Mouse (Mus musculus): ENCODE measurements around the gene Odaph.

The Odaph gene

DNA sequence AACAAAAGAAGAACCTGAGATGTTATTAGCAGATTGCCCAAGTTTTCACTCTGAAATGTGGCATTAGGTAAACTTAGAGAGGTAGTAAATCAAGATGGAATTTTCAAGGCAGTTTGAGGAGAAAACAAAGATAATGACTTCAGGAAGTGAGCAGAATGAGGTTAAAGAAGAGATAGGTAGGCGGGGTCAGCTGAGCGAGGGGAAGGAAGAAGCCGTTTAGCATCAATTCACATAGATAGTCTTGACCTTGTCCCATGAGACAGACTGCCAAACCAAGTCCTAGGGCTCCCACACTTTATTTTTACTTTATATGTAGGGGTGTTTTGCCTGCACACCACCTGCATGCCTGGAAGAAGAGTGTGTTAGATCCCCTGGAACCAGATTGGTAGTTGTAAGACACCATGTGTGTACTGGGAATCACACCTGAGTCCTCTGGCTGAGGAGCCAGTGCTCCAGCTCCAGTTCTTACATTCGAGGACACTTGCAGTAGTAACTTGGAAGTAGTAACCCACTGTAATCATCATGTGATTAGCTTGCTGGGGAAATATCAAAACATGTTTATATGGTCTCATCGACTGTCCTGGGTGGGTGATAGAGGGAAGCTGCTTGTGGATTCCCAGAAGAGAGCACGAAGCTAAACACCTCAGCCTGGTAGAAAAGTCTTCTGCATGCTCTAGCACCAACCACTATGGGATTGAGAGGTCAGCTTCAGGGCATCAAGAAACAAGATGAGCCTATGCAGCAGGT is 4.1 kb downstream of the Odaph start:
- peak in 1 of 2 experiments; percentile 45 for DNase-seq

DNA sequence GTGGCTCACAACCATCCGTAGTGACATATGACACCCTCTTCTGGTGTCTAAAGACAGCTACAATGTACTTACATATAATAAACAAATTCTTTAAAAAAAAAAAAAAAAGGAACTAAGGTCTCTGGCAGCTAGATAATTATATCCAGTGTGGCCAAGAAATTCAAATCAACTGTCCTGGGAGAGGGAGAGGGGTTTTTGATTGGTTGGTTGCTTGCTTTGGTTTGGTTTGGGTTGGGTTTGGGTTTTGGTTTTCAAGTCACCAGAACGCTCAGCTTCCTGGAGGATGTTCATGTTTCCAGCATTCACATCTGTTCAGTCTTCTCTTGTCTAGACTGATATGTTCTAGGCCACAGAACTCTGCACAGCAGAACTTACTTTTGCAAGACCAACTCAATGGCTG is 5.8 kb downstream of the Odaph start:
- no peak for DNase-seq

- DNase-seq, result no peak
Measured at GRCm38 (mm10) chr5:91994546-91994945, 7.3 kb downstream of the Odaph start.

DNA sequence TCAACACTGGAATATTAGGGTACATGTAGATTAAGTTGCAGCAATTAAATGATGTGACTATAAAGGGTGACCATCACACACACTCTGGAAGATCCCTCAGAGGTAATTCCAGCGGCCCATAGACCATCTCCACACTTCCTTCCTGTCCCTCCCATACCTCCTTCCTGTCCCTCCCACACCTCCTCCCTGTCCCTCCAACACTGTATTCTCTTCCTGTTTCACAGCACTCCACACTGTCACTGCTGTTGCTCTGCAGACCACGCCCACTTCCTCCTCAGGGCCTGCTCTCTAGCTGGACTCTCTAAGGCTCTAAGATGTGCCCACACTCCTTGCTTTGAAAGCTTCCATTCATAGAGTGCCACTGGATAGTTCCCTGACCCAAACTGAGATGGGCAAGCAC is 13.5 kb downstream of the Odaph start:
- DNase-seq, result peak; percentile 53 to 54

DNA sequence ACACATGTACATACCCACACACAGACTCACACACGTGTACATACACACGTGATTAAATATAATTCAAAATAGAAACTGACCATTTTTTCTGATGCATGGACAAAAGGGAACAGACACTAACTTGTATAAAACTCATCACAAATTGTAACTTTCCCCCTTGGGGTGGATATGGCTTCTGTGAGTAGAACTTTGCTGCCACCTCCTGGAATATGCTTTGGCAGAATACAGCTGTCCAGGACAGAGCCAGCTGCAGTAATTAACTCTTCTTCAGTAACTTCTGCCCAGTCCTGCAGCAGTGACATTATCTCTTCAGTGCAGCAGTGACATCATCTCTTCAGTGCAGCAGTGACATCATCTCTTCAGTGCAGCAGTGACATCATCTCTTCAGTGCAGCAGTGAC is 15.7 kb downstream of the Odaph start:
- DNase-seq, result peak in 1 of 2 experiments; percentile 39

DNA sequence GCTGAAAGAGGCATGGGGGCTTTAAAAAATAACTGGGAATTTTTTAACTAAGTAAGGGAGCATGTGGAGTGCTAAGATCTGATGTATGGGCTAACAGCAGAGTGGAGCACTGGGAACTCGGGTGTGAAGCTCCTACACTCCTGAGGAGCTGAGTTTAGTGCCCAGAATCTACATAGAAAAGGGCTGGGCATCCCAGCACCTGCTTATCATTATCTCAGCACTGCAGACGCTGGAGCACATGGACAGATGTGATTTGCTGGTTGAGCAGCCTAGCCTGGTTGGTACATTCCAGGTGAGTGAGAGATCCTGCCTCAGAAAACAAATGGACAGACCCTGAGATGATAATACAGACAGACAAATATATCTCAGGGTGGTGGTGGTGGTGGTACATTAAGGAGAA is 22.6 kb downstream of the Odaph start:
- no peak for DNase-seq

DNA sequence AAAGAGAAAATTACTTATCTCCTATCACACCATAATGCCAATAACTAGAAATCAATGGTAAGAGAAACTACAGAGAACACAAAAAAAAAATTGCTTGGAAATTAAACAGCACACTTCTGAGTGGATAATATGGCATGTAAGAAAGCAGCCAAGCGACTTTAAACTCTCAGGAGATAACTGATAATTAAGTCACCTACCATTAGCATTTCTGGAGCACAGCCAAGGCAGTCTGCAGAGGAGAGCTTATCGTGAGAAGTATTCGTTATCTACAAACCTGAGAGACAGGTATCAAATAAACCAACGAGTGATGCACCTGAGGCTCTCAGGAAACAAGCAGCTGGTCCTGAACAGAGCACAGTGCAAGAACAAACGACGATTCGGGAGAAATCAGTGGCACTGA is 24.5 kb downstream of the Odaph start:
- no peak for DNase-seq

DNA sequence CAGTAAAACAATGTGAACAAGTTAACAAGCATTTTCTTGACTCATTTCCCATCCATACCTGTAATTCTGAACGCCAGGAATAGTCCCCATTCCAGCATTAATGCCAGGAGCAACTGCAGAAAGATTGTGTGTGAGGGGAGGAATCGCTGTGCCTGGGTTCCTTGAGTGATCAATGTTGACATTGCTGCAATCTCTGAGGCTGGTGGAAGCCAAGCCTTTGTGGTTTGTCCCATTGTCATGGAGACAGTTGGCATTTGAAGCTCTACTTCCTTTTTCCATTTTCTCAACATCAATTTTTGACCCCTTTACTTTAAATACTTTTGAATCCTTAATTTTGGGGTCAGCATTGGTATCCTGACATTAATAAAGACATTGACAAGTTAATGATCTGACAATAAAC is 32.7 kb downstream of the Odaph start:
- DNase-seq, result no peak

DNA sequence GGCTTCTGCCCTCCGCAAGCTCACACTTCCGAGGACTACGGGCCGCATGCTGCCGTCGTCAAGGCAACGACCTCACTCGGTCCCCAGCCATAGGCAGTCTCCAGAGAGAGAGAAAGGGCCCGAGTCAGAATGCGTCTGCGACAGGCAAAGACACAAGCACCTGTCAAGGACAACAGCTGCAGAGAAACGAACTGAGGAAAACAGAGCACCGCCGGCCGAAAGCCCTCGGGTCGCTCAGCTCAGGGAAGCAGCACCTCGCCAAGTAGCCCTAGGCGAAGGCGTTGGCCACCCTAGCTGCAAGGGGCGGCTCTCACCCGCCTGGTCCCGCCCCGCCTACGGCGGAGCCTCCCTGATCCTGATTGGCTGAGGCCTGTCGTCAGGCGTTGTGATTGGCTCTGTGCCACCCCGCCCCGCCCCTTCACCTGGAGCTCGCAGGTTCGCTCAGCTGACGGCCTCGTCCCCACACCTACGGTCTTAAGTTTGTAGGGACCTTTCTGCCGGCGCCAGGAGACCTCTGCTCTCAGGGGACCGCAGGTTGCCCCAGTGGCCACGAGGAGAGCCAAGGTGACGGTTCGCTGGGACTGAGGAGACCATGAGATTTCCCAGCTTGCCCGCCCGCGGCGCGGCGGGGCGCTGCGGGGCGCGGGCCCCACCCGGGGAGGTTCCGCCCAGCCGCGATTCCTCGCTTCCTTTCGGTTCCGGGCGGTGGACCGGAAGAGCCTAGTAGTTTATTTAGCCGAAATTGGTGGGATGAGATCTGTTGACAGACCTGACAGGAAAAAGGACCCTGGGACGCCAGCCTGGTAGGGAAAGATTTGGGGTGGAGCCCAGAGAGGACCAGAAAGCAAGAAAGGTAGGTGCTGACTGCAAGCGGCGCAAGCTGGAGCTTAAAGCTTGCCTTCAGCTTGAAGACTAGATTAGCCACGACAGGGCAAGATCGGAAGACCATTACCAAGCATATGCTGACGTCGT is 55.4 kb downstream of the Odaph start:
- peak; percentile 94 to 97 for DNase-seq

GRCm38 (mm10) chr5:92043783-92044182 is 56.5 kb downstream of the Odaph start, which contains the start of gene Cdkl2:
Gene Cdkl2, minus strand, starts transcription at chr5:92043883.
- DNase-seq, result no peak

Measured in spleen, adult 18-20 months (tissue).